Mouse (Mus musculus): Measurements from ENCODE around the gene Olfr802. TPM values are rescaled to one million over a fixed set of nuclear protein-coding genes. Genes with fewer than 3 reads are reported as not detected.

Olfr802 gene
- polyA plus RNA-seq, 1 experiment from 2014 or later: not detected

- 14% methylated on average over 1 of the region's 1 CpGs for WGBS
- no peak within 1 kb of the TSS for H3K4me3 ChIP-seq (ENCODE audit: low read depth, low read length)
- no peak within 1 kb of the TSS for H3K27ac ChIP-seq (ENCODE audit: low read depth)
- H3K9ac ChIP-seq: no peak within 1 kb of the TSS
- ATAC-seq (ENCODE audit: insufficient read depth): no peak
- H3K36me3 ChIP-seq (ENCODE audit: insufficient read depth): no peaks in the 10 kb centered on the region
- no peaks in the 10 kb centered on the region for H3K9me3 ChIP-seq (ENCODE audit: low read depth, low read length)
- H3K27me3 ChIP-seq (ENCODE audit: insufficient read depth, low read length): no peaks in the 10 kb centered on the region
- H3K4me1 ChIP-seq (ENCODE audit: insufficient read depth): no peaks in the 10 kb centered on the region
- H3K4me2 ChIP-seq: no peak within 1 kb of the TSS
- TF ChIP-seq CTCF (IDR thresholded peaks at IDR 0.05; ENCODE audit: low read depth): no peak
- DNase-seq: no peak
These were observed 50.8 kb downstream of the Olfr802 start, which contains the start of gene Olfr799 for GRCm38 (mm10) chr10:129637184-129637583. Olfr799 (plus strand) TSS chr10:129637484.

- TF ChIP-seq CTCF (IDR thresholded peaks at IDR 0.05; ENCODE audit: low read depth): no peak
- H3K4me2 ChIP-seq: no peak within 1 kb of the TSS
- no peak within 1 kb of the TSS for H3K9ac ChIP-seq
- no peak within 1 kb of the TSS for H3K27ac ChIP-seq (ENCODE audit: low read depth)
- no peak for DNase-seq
- no peaks in the 10 kb centered on the region for H3K4me1 ChIP-seq (ENCODE audit: insufficient read depth)
- no peaks in the 10 kb centered on the region for H3K36me3 ChIP-seq (ENCODE audit: insufficient read depth)
- H3K27me3 ChIP-seq (ENCODE audit: insufficient read depth, low read length): no peaks in the 10 kb centered on the region
- 83% methylated on average over 1 of the region's 1 CpGs for whole genome bisulfite sequencing
- H3K9me3 ChIP-seq (ENCODE audit: low read depth, low read length): no peaks in the 10 kb centered on the region
- no peak within 1 kb of the TSS for H3K4me3 ChIP-seq (ENCODE audit: low read depth, low read length)
- no peak for ATAC-seq (ENCODE audit: insufficient read depth)
These were observed 60.1 kb downstream of the Olfr802 start, which contains the start of gene Olfr798 for GRCm38 (mm10) chr10:129627834-129628233. Olfr798 (minus strand) TSS chr10:129627934.

Small RNAs within 50 kb of the gene (microRNA-seq; reads per million reads assigned to microRNA genes)
- gene Gm24485 (ENCODE audit: borderline number of aligned reads): not detected

Other genes with a start within 250 kb of the Olfr802 start
- not detected in 2 replicates for gene Olfr787, start 226.3 kb downstream of the Olfr802 start, polyA plus RNA-seq (2014; fragmentation: Nextera tagmentation; extraction: Ambion mirVana)
- not detected in 2 replicates for gene Olfr788, start 217.2 kb downstream of the Olfr802 start, polyA plus RNA-seq (2014; fragmentation: Nextera tagmentation; extraction: Ambion mirVana)
- not detected in 2 replicates for gene Olfr789, start 203.4 kb downstream of the Olfr802 start, polyA plus RNA-seq (2014; fragmentation: Nextera tagmentation; extraction: Ambion mirVana)
- gene Olfr790, start 189.7 kb downstream of the Olfr802 start, polyA plus RNA-seq (2014; fragmentation: Nextera tagmentation; extraction: Ambion mirVana): not detected in 2 replicates
- gene Olfr791, start 166.4 kb downstream of the Olfr802 start, polyA plus RNA-seq (2014; fragmentation: Nextera tagmentation; extraction: Ambion mirVana): not detected in 2 replicates
- gene Olfr792, start 149.0 kb downstream of the Olfr802 start, polyA plus RNA-seq (2014; fragmentation: Nextera tagmentation; extraction: Ambion mirVana): not detected in 2 replicates
- gene Olfr794, start 120.5 kb downstream of the Olfr802 start, polyA plus RNA-seq (2014; fragmentation: Nextera tagmentation; extraction: Ambion mirVana): not detected in 2 replicates
- gene Olfr796, start 75.6 kb downstream of the Olfr802 start, polyA plus RNA-seq (2014; fragmentation: Nextera tagmentation; extraction: Ambion mirVana): not detected in 2 replicates
- gene Olfr798, start 60.2 kb downstream of the Olfr802 start, polyA plus RNA-seq (2014; fragmentation: Nextera tagmentation; extraction: Ambion mirVana): not detected in 2 replicates
- not detected in 2 replicates for gene Olfr799, start 50.7 kb downstream of the Olfr802 start, polyA plus RNA-seq (2014; fragmentation: Nextera tagmentation; extraction: Ambion mirVana)
- gene Olfr800, start 30.5 kb downstream of the Olfr802 start, polyA plus RNA-seq (2014; fragmentation: Nextera tagmentation; extraction: Ambion mirVana): not detected in 2 replicates
- gene Olfr801, start 14.3 kb downstream of the Olfr802 start, polyA plus RNA-seq (2014; fragmentation: Nextera tagmentation; extraction: Ambion mirVana): not detected in 2 replicates
- gene Olfr803, start 6.1 kb upstream of the Olfr802 start, polyA plus RNA-seq (2014; fragmentation: Nextera tagmentation; extraction: Ambion mirVana): not detected in 2 replicates
- not detected in 2 replicates for gene Olfr804, start 15.0 kb upstream of the Olfr802 start, polyA plus RNA-seq (2014; fragmentation: Nextera tagmentation; extraction: Ambion mirVana)
- gene Olfr805, start 41.2 kb upstream of the Olfr802 start, polyA plus RNA-seq (2014; fragmentation: Nextera tagmentation; extraction: Ambion mirVana): not detected in 2 replicates
- not detected in 2 replicates for gene Olfr806, start 53.8 kb upstream of the Olfr802 start, polyA plus RNA-seq (2014; fragmentation: Nextera tagmentation; extraction: Ambion mirVana)
- gene Olfr807, start 69.6 kb upstream of the Olfr802 start, polyA plus RNA-seq (2014; fragmentation: Nextera tagmentation; extraction: Ambion mirVana): not detected in 2 replicates
- gene Olfr808, start 77.3 kb upstream of the Olfr802 start, polyA plus RNA-seq (2014; fragmentation: Nextera tagmentation; extraction: Ambion mirVana): not detected in 2 replicates
- not detected in 2 replicates for gene Olfr809, start 86.5 kb upstream of the Olfr802 start, polyA plus RNA-seq (2014; fragmentation: Nextera tagmentation; extraction: Ambion mirVana)
- not detected in 2 replicates for gene Olfr810, start 106.7 kb upstream of the Olfr802 start, polyA plus RNA-seq (2014; fragmentation: Nextera tagmentation; extraction: Ambion mirVana)
- not detected in 2 replicates for gene Olfr811, start 116.2 kb upstream of the Olfr802 start, polyA plus RNA-seq (2014; fragmentation: Nextera tagmentation; extraction: Ambion mirVana)
- not detected in 2 replicates for gene Olfr812, start 157.9 kb upstream of the Olfr802 start, polyA plus RNA-seq (2014; fragmentation: Nextera tagmentation; extraction: Ambion mirVana)
- not detected in 2 replicates for gene Olfr813, start 167.2 kb upstream of the Olfr802 start, polyA plus RNA-seq (2014; fragmentation: Nextera tagmentation; extraction: Ambion mirVana)
- not detected in 2 replicates for gene Olfr814, start 191.7 kb upstream of the Olfr802 start, polyA plus RNA-seq (2014; fragmentation: Nextera tagmentation; extraction: Ambion mirVana)
- not detected in 2 replicates for gene Olfr815, start 217.7 kb upstream of the Olfr802 start, polyA plus RNA-seq (2014; fragmentation: Nextera tagmentation; extraction: Ambion mirVana)
- gene Olfr816, start 227.4 kb upstream of the Olfr802 start, polyA plus RNA-seq (2014; fragmentation: Nextera tagmentation; extraction: Ambion mirVana): not detected in 2 replicates